Mouse (Mus musculus) kidney, adult 2 months (tissue): ENCODE measurements around the gene Ptpro. TPM values are rescaled to one million over a fixed set of nuclear protein-coding genes. Genes with fewer than 3 reads are reported as not detected.

Source experiments
- DNase-seq: peaks from one replicate; pipeline ENCODE4 v3.0.0; 2021
- H3K27ac ChIP-seq: fragments of 200-500 bp; 2 replicates; pipeline ENCODE4 v1.5.1; 2012; ENCODE audit warnings: low read depth, low read length, control low read depth, inconsistent platforms; ENCODE audit not compliant: insufficient read depth
- H3K27me3 ChIP-seq: fragments of 200-500 bp; replicated peaks from 2 replicates; pipeline ENCODE4 v1.6.1; 2012; ENCODE audit warnings: mild to moderate bottlenecking, moderate library complexity, low read length, inconsistent platforms; ENCODE audit not compliant: control insufficient read depth, insufficient read depth
- H3K36me3 ChIP-seq: fragments of 200-500 bp; 2 replicates; pipeline ENCODE4 v1.6.1; 2012; ENCODE audit warnings: mild to moderate bottlenecking, moderate library complexity, low read length, inconsistent platforms; ENCODE audit not compliant: control insufficient read depth, insufficient read depth
- H3K4me1 ChIP-seq: fragments of 200-500 bp; 2 replicates; pipeline ENCODE4 v1.6.1; 2011; ENCODE audit warnings: low read length; ENCODE audit not compliant: control insufficient read depth, insufficient read depth
- H3K4me3 ChIP-seq: fragments of 200-500 bp; 2 replicates; pipeline ENCODE4 v1.5.1; 2011; ENCODE audit warnings: mild to moderate bottlenecking, low read depth, low read length, control low read depth; ENCODE audit not compliant: insufficient read depth
- CTCF ChIP-seq: fragments of 200-500 bp; conservative IDR thresholded peaks from 2 replicates; pipeline ENCODE4 v1.5.1; 2011; ENCODE audit warnings: low read depth, mild to moderate bottlenecking, control low read depth, low read length, moderate library complexity, mixed read lengths; ENCODE audit not compliant: insufficient read depth, insufficient read length
- POLR2A ChIP-seq: fragments of 200-500 bp; IDR thresholded peaks from one replicate; pipeline ENCODE4 v1.6.1; 2011; ENCODE audit warnings: low read depth, low read length, control low read depth
- WGBS: fragments of 180-500 bp; shearing (Covaris S2); methylation state at CpG from one replicate; pipeline ENCODE4 v1.1.7; 2018; 5-methylcytosine and 5-hydroxymethylcytosine counted together
- polyA plus RNA-seq: library from polyadenylated mRNA; depleted of rRNA; stranded (reverse); fragments of >200 nt; gene quantifications from 2 replicates; pipeline ENCODE4 v1.2.3, GENCODE M21; 2012; rRNA removed

Ptpro gene
- polyA plus RNA-seq, 1 experiment, result 13.0 TPM

DNA sequence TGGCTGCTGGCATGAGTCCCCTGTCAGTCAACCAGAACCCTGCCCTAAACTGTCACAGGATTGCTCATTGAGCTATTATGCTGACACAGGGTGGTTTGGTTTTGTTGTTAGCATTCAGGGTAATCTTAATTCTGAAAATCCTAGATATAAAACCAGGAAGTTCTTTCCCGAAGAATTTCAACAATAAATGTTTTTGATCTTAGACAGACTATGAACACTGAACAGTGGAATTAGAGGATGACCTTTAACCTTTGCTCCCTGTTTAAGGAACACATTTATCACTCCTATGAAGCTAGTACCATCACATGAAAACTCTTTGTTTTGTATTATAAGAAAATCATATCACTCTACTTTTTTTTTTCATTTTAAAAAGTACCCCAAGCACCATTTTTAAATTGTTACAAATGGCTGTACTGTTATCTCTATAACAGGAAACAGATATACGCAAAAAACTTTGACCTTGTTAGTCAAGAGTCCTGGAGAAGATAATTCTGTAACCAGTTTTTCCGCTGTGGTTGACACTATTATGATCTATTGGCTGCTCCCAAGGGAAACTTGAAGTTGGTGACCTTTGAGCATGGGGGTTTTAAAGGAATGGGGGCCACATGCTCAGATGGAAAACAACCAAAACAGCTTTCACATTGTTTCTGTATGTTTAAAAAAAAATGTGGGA lies 253.6 kb downstream of the Ptpro start:
- peak; percentile 18 for DNase-seq
- peaks cover 2% of the 10 kb centered on the region; the same call in 1 of the 2 replicates for H3K36me3 ChIP-seq
- TF ChIP-seq POLR2A, result no peak
- TF ChIP-seq CTCF, result no peak
- H3K27me3 ChIP-seq, result no peaks in the 10 kb centered on the region
- no peak overlapping the region for H3K27ac ChIP-seq
- WGBS, result 39% methylated on average over 3 of the region's 3 CpGs
- H3K4me3 ChIP-seq, result no peak overlapping the region
- H3K4me1 ChIP-seq, result no peaks in the 10 kb centered on the region

DNA sequence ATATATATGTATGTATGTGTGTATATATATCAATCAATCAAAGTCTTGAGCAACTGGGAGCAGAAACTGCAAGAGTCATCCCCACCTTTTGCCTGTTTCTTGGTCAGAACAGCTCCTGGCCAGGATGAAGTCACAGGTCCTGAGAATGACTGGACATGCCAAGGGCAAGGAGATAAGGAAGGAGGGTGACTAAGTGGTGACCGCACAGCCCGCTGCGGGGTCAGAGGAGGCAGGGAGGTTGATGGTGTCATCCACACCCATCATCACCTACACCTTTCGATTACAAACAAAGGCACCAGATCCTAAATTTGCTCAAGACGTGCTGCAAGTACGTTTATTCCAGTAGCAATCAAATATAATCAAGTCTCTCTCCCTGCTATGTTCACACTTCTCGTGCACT lies 254.4 kb downstream of the Ptpro start:
- no peak for DNase-seq

DNA sequence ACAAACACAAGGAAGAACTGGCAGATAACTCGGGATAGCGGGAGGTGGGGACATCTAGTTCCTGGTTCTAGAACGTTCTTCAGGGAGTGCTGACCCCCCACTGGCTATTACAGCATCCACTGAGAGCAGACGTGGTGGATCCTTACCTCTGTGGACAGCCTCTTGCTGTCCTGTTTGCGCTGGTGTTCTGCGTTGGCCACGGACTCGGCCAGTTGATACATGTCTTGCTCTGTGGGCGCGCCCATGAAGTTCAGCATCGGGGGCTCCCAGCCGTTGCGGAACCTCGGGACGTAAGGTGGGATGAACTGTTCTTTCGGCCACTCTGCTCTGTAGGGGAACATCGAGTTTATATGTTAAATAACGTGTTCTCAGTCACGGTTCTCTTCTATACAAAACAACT lies 256.8 kb downstream of the Ptpro start:
- TF ChIP-seq CTCF, result no peak
- TF ChIP-seq POLR2A, result no peak
- DNase-seq, result no peak
- Histone ChIP-seq H3K4me1 (no peaks in the 10 kb centered on the region), H3K27ac (no peak overlapping the region), H3K36me3 (peaks cover 2% of the 10 kb centered on the region; the same call in 1 of the 2 replicates), H3K27me3 (no peaks in the 10 kb centered on the region), H3K4me3 (no peak overlapping the region)
- WGBS, result 95% methylated on average over 19 of the region's 19 CpGs

More for the DNA sequence above, 254.4 kb downstream of the Ptpro start:
- Histone ChIP-seq H3K36me3 (peaks cover 2% of the 10 kb centered on the region; the same call in 1 of the 2 replicates), H3K27me3 (no peaks in the 10 kb centered on the region), H3K4me1 (no peaks in the 10 kb centered on the region), H3K4me3 (no peak overlapping the region), H3K27ac (no peak overlapping the region)
- TF ChIP-seq POLR2A (no peak), CTCF (no peak)
- WGBS, result 95% methylated on average over 7 of the region's 7 CpGs

DNA sequence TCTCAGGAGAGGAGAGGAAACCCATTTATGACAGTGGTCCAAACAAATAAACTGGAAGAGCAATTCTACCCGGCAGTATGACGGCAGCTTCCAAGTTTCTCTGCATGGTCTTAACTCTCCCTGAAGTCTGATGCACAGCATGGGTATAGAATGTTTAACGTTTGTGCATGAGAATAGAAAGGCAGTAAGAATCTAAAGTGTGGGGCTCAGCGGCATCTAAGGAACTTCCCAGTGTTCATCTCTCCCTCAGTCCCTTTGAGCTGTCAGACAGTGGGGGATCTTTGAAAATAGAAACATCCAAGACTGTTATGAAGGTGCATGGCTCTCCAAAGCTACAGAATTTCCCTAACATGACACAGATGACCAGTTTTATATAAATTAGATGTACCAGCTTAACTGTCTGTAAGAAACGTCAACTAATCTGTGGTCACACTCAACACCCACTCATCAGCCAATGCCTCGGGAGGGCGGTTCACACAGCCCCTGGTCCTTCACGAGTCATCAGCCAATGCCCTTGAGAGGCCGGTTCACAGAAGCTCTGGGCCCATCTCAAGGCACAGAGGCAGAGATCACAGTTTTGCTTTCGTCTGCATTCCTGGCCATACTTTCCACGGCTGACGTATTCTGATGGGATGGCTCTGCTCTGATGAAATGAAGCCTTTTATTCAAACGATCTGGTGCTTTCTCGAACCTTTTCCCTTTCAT lies 257.4 kb downstream of the Ptpro start:
- Histone ChIP-seq H3K27ac (no peak overlapping the region), H3K4me1 (no peaks in the 10 kb centered on the region), H3K27me3 (no peaks in the 10 kb centered on the region), H3K36me3 (peaks cover 4% of the 10 kb centered on the region; the same call in 1 of the 2 replicates), H3K4me3 (no peak overlapping the region)
- no peak for DNase-seq
- no peak for TF ChIP-seq POLR2A
- TF ChIP-seq CTCF, result no peak
- WGBS, result 64% methylated on average over 14 of the region's 14 CpGs

DNA sequence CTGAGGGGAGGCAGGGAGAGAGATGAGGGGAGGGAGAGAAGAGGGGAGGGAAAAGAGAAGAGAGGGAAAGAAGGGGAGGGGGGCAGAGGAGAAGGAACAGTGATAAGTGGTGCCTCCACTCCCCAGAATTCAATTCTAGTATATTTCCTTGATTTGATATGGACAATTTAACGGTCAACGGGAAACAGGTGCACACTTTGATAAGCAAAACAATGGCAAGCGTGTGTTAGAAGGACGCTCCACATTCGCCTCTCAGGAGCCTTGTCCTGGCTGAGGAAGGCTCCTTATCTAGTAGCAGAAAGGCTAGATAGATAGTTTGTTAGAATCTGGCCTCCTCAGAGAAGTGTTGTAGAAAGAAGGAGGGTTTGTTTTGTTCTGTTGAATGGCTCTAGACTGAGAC lies 260.6 kb downstream of the Ptpro start:
- Histone ChIP-seq H3K27me3 (no peaks in the 10 kb centered on the region), H3K36me3 (peaks cover 4% of the 10 kb centered on the region; the same call in 1 of the 2 replicates), H3K4me1 (no peaks in the 10 kb centered on the region), H3K4me3 (no peak overlapping the region), H3K27ac (no peak overlapping the region)
- no peak for DNase-seq
- WGBS, result 76% methylated on average over 5 of the region's 5 CpGs
- TF ChIP-seq CTCF, result no peak
- TF ChIP-seq POLR2A, result no peak

Other genes with a start within 250 kb of the Ptpro start
- 6.0 and 6.9 TPM in 2 replicates for gene Rerg, start 81.8 kb upstream of the Ptpro start, polyA plus RNA-seq